Mouse (Mus musculus) hindbrain, embryonic 16.5 days (tissue): ENCODE measurements around the gene Trip12. TPM values are rescaled to one million over a fixed set of nuclear protein-coding genes. Genes with fewer than 3 reads are reported as not detected.

Source experiments
- ATAC-seq: fragments of 200-750 bp; cut with Nextera tagmentation; 2 replicates; pipeline ENCODE4 v1.8.0; 2017; ENCODE audit warnings: moderate TSS enrichment, moderate library complexity
- H3K27ac ChIP-seq: fragments of 300-500 bp; sonication (generic); 2 replicates; pipeline ENCODE4 v1.5.1; 2014; ENCODE audit warnings: low read depth, mild to moderate bottlenecking, control low read depth, low read length, moderate library complexity
- H3K27me3 ChIP-seq: fragments of 300-500 bp; sonication (generic); replicated peaks from 2 replicates; pipeline ENCODE4 v1.6.1; 2014; ENCODE audit warnings: low read length; ENCODE audit not compliant: control insufficient read depth, insufficient read depth
- H3K36me3 ChIP-seq: fragments of 300-500 bp; sonication (generic); 2 replicates; pipeline ENCODE4 v1.6.1; 2014; ENCODE audit warnings: mild to moderate bottlenecking, low read length, moderate library complexity, mixed read lengths; ENCODE audit not compliant: control insufficient read depth, insufficient read depth
- H3K4me1 ChIP-seq: fragments of 300-500 bp; sonication (generic); 2 replicates; pipeline ENCODE4 v1.6.1; 2014; ENCODE audit warnings: low read depth, low read length; ENCODE audit not compliant: control insufficient read depth, insufficient read depth
- H3K4me2 ChIP-seq: fragments of 300-500 bp; sonication (generic); 2 replicates; pipeline ENCODE4 v1.6.1; 2014; ENCODE audit warnings: mild to moderate bottlenecking, low read length, control low read depth, moderate library complexity
- H3K4me3 ChIP-seq: fragments of 300-500 bp; sonication (generic); 2 replicates; pipeline ENCODE4 v1.5.1; 2014; ENCODE audit warnings: mild to moderate bottlenecking, low read length, control low read depth, moderate library complexity
- H3K9ac ChIP-seq: fragments of 300-500 bp; sonication (generic); 2 replicates; pipeline ENCODE4 v1.6.1; 2014; ENCODE audit warnings: low read depth, mild to moderate bottlenecking, control low read depth, low read length, moderate library complexity
- H3K9me3 ChIP-seq: fragments of 300-500 bp; sonication (generic); 2 replicates; pipeline ENCODE4 v1.6.1; 2014; ENCODE audit warnings: mild to moderate bottlenecking, low read length, moderate library complexity; ENCODE audit not compliant: control insufficient read depth
- WGBS: fragments of 180-500 bp; shearing (Covaris S2); extraction: QIAGEN DNeasy Blood & Tissue Kit; methylation state at CpG from one replicate; pipeline ENCODE4 v1.1.7; 2014; 5-methylcytosine and 5-hydroxymethylcytosine counted together
- polyA plus RNA-seq: library from polyadenylated mRNA; unstranded; fragments of >200 nt; fragmentation: Nextera tagmentation; extraction: Ambion mirVana; gene quantifications from 2 replicates; pipeline ENCODE4 v1.2.1, GENCODE M21; 2015

Trip12 gene
- polyA plus RNA-seq, 1 experiment from 2014 or later = 37.6 TPM

- ATAC-seq = no peak
- H3K9me3 ChIP-seq = no peaks in the 10 kb centered on the region
- no peak overlapping the region for H3K27ac ChIP-seq
- no peaks in the 10 kb centered on the region for H3K27me3 ChIP-seq
- no peaks in the 10 kb centered on the region for H3K4me1 ChIP-seq
- WGBS = 93% methylated on average over 8 of the region's 8 CpGs
- H3K9ac ChIP-seq = no peak overlapping the region
- H3K36me3 ChIP-seq = no peaks in the 10 kb centered on the region
- no peak overlapping the region for H3K4me2 ChIP-seq
- H3K4me3 ChIP-seq = no peak overlapping the region
These were observed 39.3 kb upstream of the Trip12 start for GRCm38 (mm10) chr1:84879571-84880120.

- Histone ChIP-seq H3K4me3 (no peak overlapping the region), H3K4me1 (no peaks in the 10 kb centered on the region), H3K27me3 (no peaks in the 10 kb centered on the region), H3K4me2 (no peak overlapping the region), H3K9me3 (no peaks in the 10 kb centered on the region), H3K9ac (no peak overlapping the region), H3K27ac (no peak overlapping the region), H3K36me3 (no peaks in the 10 kb centered on the region)
- 86% methylated on average over 2 of the region's 2 CpGs for WGBS
- no peak for ATAC-seq
These were observed 37.3 kb upstream of the Trip12 start for GRCm38 (mm10) chr1:84877590-84877989.

GRCm38 (mm10) chr1:84872939-84873338, 32.6 kb upstream of the Trip12 start:
- Histone ChIP-seq H3K9me3 (no peaks in the 10 kb centered on the region), H3K4me3 (no peak overlapping the region), H3K27me3 (no peaks in the 10 kb centered on the region), H3K4me1 (no peaks in the 10 kb centered on the region), H3K36me3 (no peaks in the 10 kb centered on the region), H3K4me2 (no peak overlapping the region), H3K9ac (no peak overlapping the region), H3K27ac (no peak overlapping the region)
- WGBS = 77% methylated on average over 4 of the region's 4 CpGs
- no peak for ATAC-seq

GRCm38 (mm10) chr1:84872105-84872504, 31.8 kb upstream of the Trip12 start:
- Histone ChIP-seq H3K9me3 (no peaks in the 10 kb centered on the region), H3K36me3 (no peaks in the 10 kb centered on the region), H3K27me3 (no peaks in the 10 kb centered on the region), H3K4me2 (no peak overlapping the region), H3K27ac (no peak overlapping the region), H3K9ac (no peak overlapping the region), H3K4me3 (no peak overlapping the region), H3K4me1 (no peaks in the 10 kb centered on the region)
- 11% methylated on average over 3 of the region's 3 CpGs for WGBS
- ATAC-seq = no peak

GRCm38 (mm10) chr1:84871131-84871530, 30.8 kb upstream of the Trip12 start:
- Histone ChIP-seq H3K27ac (no peak overlapping the region), H3K4me3 (no peak overlapping the region), H3K27me3 (no peaks in the 10 kb centered on the region), H3K4me2 (no peak overlapping the region), H3K9me3 (no peaks in the 10 kb centered on the region), H3K36me3 (no peaks in the 10 kb centered on the region), H3K9ac (no peak overlapping the region), H3K4me1 (no peaks in the 10 kb centered on the region)
- WGBS = 75% methylated on average over 6 of the region's 6 CpGs
- no peak for ATAC-seq

- Histone ChIP-seq H3K4me2 (no peak overlapping the region), H3K27ac (no peak overlapping the region), H3K4me3 (no peak overlapping the region), H3K4me1 (no peaks in the 10 kb centered on the region), H3K27me3 (no peaks in the 10 kb centered on the region), H3K36me3 (no peaks in the 10 kb centered on the region), H3K9ac (no peak overlapping the region), H3K9me3 (no peaks in the 10 kb centered on the region)
- ATAC-seq = peak; percentile 24; the same call in 1 of the 2 replicates
- WGBS = 52% methylated on average over 7 of the region's 7 CpGs
These were observed 29.2 kb upstream of the Trip12 start for GRCm38 (mm10) chr1:84869498-84869897.

GRCm38 (mm10) chr1:84868841-84869240, 28.5 kb upstream of the Trip12 start:
- Histone ChIP-seq H3K27me3 (no peaks in the 10 kb centered on the region), H3K36me3 (no peaks in the 10 kb centered on the region), H3K4me1 (no peaks in the 10 kb centered on the region), H3K4me2 (no peak overlapping the region), H3K9ac (no peak overlapping the region), H3K4me3 (no peak overlapping the region), H3K27ac (no peak overlapping the region), H3K9me3 (no peaks in the 10 kb centered on the region)
- peak; percentile 56; the same call in 1 of the 2 replicates for ATAC-seq
- 71% methylated on average over 4 of the region's 4 CpGs for WGBS

GRCm38 (mm10) chr1:84868311-84868710, 28.0 kb upstream of the Trip12 start:
- Histone ChIP-seq H3K36me3 (no peaks in the 10 kb centered on the region), H3K4me2 (no peak overlapping the region), H3K27me3 (no peaks in the 10 kb centered on the region), H3K9me3 (no peaks in the 10 kb centered on the region), H3K4me1 (no peaks in the 10 kb centered on the region), H3K9ac (no peak overlapping the region), H3K27ac (no peak overlapping the region), H3K4me3 (no peak overlapping the region)
- ATAC-seq = no peak

- no peak overlapping the region for H3K9ac ChIP-seq
- ATAC-seq = no peak
- H3K4me1 ChIP-seq = no peaks in the 10 kb centered on the region
- H3K9me3 ChIP-seq = no peaks in the 10 kb centered on the region
- WGBS = 97% methylated on average over 3 of the region's 3 CpGs
- H3K27me3 ChIP-seq = no peaks in the 10 kb centered on the region
- H3K4me3 ChIP-seq = no peak overlapping the region
- H3K36me3 ChIP-seq = no peaks in the 10 kb centered on the region
- no peak overlapping the region for H3K4me2 ChIP-seq
- H3K27ac ChIP-seq = no peak overlapping the region
These were observed 26.5 kb upstream of the Trip12 start for GRCm38 (mm10) chr1:84866706-84867230.

- Histone ChIP-seq H3K27ac (no peak overlapping the region), H3K9ac (no peak overlapping the region), H3K4me2 (no peak overlapping the region), H3K4me3 (no peak overlapping the region), H3K36me3 (no peaks in the 10 kb centered on the region), H3K27me3 (no peaks in the 10 kb centered on the region), H3K9me3 (no peaks in the 10 kb centered on the region), H3K4me1 (no peaks in the 10 kb centered on the region)
- 88% methylated on average over 6 of the region's 6 CpGs for WGBS
- no peak for ATAC-seq
These were observed 25.9 kb upstream of the Trip12 start for GRCm38 (mm10) chr1:84866231-84866630.
